Mouse (Mus musculus) hindbrain, embryonic 12.5 days (tissue): ENCODE data around the gene Adam17. TPM values are rescaled to one million over a fixed set of nuclear protein-coding genes. Genes with fewer than 3 reads are reported as not detected.

Experiments
- ATAC-seq: fragments of 200-750 bp; cut with Nextera tagmentation; 2 replicates; pipeline ENCODE4 v1.8.0; 2017; ENCODE audit warnings: moderate TSS enrichment; ENCODE audit not compliant: low FRiP score
- H3K27ac ChIP-seq: fragments of 300-500 bp; sonication (generic); 2 replicates; pipeline ENCODE4 v1.5.1; 2016; ENCODE audit warnings: mild to moderate bottlenecking
- H3K27me3 ChIP-seq: fragments of 300-500 bp; sonication (generic); 2 replicates; pipeline ENCODE4 v1.6.1; 2016; ENCODE audit warnings: mild to moderate bottlenecking
- H3K36me3 ChIP-seq: fragments of 300-500 bp; sonication (generic); 2 replicates; pipeline ENCODE4 v1.6.1; 2016; ENCODE audit warnings: mild to moderate bottlenecking
- H3K4me1 ChIP-seq: fragments of 300-500 bp; sonication (generic); 2 replicates; pipeline ENCODE4 v1.6.1; 2016
- H3K4me2 ChIP-seq: fragments of 300-500 bp; sonication (generic); replicated peaks from 2 replicates; pipeline ENCODE4 v1.6.1; 2016; ENCODE audit warnings: mild to moderate bottlenecking
- H3K4me3 ChIP-seq: fragments of 300-500 bp; sonication (generic); 2 replicates; pipeline ENCODE4 v1.5.1; 2016; ENCODE audit warnings: mild to moderate bottlenecking
- H3K9ac ChIP-seq: fragments of 300-500 bp; sonication (generic); 2 replicates; pipeline ENCODE4 v1.6.1; 2016; ENCODE audit warnings: mild to moderate bottlenecking, moderate library complexity
- H3K9me3 ChIP-seq: fragments of 300-500 bp; sonication (generic); replicated peaks from 2 replicates; pipeline ENCODE4 v1.6.1; 2016; ENCODE audit warnings: mild to moderate bottlenecking
- WGBS: fragments of 180-500 bp; shearing (Covaris S2); methylation state at CpG from one replicate; pipeline ENCODE4 v1.1.7; 2016; 5-methylcytosine and 5-hydroxymethylcytosine counted together
- polyA plus RNA-seq: library from polyadenylated mRNA; unstranded; fragments of >200 nt; fragmentation: Nextera tagmentation; extraction: Ambion mirVana; gene quantifications from 2 replicates; pipeline ENCODE4 v1.2.1, GENCODE M21; 2016

The Adam17 gene
- polyA plus RNA-seq, 1 experiment from 2014 or later = 40.7 TPM

DNA sequence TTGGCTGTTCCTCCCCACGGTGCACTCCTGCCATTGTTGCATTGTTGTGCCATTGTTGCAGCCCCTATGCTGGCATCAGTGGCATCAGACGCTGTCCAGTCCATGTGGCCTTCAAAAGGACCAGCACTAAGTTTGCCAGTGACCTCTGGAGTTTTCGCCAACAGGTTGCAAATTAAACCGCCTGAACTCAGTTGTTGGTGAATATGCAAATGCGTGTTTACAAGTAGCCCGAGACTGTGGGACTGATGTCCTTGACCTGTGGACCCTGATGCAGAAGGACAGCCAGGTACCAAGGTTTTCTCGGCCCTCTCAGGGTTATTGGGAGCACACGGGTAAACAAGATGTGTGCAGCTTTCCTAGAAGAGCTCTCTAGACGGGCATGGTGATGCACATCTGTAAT lies 52.3 kb downstream of the Adam17 start:
- no peak for ATAC-seq
- Histone ChIP-seq H3K4me2 (no peak overlapping the region), H3K9ac (no peak overlapping the region), H3K27ac (no peak overlapping the region), H3K27me3 (no peaks in the 10 kb centered on the region; the same call in 1 of the 2 replicates), H3K36me3 (peaks cover 38% of the 10 kb centered on the region), H3K4me1 (peaks cover 4% of the 10 kb centered on the region), H3K9me3 (no peaks in the 10 kb centered on the region), H3K4me3 (no peak overlapping the region)
- WGBS = 82% methylated on average over 9 of the region's 9 CpGs

DNA sequence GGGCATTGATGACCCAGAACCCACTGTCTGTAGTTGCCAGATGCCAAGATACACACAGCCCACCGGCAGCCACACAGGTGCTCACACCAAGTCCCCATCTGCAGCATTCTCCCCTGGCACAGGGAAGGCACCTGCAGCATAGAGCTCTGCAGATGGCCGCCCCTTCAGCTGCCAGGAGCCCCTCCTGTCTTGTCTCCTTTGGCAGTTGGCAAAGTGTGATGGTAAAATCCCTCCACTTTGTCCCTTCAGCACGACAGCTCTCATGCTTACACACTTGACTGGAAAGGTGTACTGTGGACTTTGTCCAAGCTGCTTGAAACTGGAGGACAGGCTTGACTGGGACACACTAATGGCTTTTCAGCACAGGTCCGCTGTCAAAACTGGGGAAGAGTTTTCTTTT lies 53.1 kb downstream of the Adam17 start:
- Histone ChIP-seq H3K4me1 (peaks cover 4% of the 10 kb centered on the region), H3K27me3 (no peaks in the 10 kb centered on the region; the same call in 1 of the 2 replicates), H3K36me3 (peaks cover 30% of the 10 kb centered on the region), H3K9me3 (no peaks in the 10 kb centered on the region), H3K9ac (no peak overlapping the region), H3K4me3 (no peak overlapping the region), H3K27ac (no peak overlapping the region), H3K4me2 (no peak overlapping the region)
- WGBS = 92% methylated on average over 4 of the region's 4 CpGs
- ATAC-seq = no peak

DNA sequence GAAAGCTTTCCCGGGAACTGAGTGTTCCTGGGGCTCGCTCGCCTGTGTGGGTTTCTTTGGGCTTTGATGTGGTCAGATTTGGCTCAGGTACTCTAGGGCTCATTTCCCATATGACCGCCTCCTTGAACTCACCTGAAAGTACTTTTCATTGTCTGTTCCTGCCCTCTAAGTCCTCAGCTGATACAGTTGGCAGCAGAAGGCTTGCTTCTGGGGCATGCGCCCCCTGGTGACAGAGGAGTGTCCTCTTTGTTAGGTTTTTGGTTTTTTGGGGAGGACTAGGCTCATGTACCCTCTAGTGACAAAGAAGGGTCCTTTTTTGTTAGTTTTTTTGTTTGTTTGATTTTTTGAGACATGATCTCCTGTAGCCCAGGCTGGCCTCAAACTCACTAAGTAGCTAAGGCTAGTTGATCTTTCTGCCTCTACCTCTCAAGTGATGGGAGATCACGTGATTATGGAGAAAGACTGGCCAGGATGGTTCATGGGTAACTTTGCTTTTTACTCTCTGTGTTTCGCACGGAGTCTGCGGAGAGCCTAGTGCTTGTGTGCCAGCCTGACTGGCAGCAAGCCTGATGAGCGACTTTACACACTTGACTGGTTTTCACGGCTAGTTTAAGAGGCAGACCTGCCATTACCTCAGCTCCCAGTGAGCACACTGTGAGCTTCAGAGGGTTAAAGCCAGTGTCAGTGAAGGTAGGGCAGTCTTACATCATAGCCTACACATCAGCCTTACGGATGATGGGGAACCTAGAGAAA lies 55.1 kb downstream of the Adam17 start:
- H3K9ac ChIP-seq = no peak overlapping the region
- no peak overlapping the region for H3K4me3 ChIP-seq
- no peak for ATAC-seq
- WGBS = 78% methylated on average over 12 of the region's 12 CpGs
- H3K4me2 ChIP-seq = no peak overlapping the region
- no peak overlapping the region for H3K27ac ChIP-seq
- peaks cover 4% of the 10 kb centered on the region for H3K4me1 ChIP-seq
- peaks cover 36% of the 10 kb centered on the region for H3K36me3 ChIP-seq
- H3K9me3 ChIP-seq = no peaks in the 10 kb centered on the region
- H3K27me3 ChIP-seq = no peaks in the 10 kb centered on the region; the same call in 1 of the 2 replicates

DNA sequence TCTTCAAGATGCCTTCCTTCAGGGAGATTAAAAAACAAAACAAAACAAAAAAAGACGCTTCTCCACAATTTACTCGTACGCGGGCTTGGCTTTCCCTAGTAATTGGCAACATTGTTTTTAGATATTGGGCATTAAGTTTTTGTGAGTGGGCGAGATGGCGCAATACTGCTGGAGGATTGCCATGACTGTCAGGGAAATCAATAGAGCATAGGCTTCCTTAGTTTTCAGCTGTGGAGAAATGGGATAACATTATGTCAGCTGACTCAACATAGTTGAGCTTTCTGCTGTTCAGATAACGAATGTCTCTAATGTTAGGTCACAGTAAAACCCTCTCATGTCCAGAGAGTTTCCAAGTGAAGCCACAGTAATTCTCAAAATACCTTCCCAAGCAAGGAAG lies 56.6 kb downstream of the Adam17 start:
- Histone ChIP-seq H3K9ac (peak overlapping the region; percentile 79; the same call in 1 of the 2 replicates), H3K4me3 (peak overlapping the region; percentile 70), H3K9me3 (no peaks in the 10 kb centered on the region), H3K27me3 (no peaks in the 10 kb centered on the region; the same call in 1 of the 2 replicates), H3K4me1 (peaks cover 4% of the 10 kb centered on the region), H3K27ac (no peak overlapping the region), H3K4me2 (peak overlapping the region; percentile 64), H3K36me3 (peaks cover 41% of the 10 kb centered on the region)
- WGBS = 49% methylated on average over 7 of the region's 7 CpGs
- no peak for ATAC-seq

DNA sequence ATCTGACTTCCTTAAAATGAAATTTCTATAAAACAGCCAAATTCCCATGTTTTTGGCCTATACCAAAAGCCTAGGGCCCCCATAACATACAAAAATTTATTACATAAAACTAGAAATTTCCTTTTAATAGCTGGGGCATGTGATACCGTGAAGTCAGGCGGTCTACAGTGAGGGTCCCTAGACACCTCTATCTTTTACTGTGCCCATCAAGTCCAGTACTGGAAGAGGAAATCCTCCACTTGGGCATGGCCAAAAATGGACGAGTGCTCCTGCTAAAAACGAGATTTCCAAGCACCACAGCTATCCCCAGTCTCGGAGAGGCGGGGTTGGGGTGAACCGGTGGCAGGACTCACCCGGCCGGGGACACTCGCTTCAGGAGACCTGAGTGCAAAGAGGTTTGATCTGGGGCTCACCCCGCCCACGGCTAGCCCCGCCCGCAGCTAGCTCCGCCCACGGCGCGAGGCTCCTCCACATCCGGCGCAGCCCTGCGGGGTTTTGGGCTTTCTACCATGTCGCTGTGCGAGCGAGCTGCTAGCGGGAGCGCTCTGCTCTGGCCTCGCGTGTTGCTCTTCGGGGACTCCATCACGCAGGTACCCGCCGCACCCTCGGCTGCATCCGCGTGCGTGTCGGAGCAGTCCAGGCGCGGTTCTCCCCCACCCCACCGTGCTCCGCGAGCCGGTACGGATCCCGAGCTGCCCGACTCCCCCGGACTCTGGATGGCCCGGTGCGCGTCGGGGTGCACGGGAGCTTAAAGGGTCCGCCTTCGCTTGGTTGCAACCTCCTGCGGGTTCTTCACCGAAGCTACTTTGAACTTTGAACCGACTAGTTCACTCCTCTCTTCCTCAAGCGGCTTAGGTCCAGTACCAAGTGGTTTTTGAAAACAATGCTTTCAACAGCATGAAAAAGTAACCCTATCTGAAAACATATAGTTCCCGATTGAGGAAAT lies 57.2 kb downstream of the Adam17 start, which contains the start of gene Iah1:
Gene Iah1, plus strand, starts transcription at position 467 of the 946 bp plus-strand sequence.
- peak within 1 kb of the TSS; percentile 67; the same call in 1 of the 2 replicates for H3K27ac ChIP-seq

DNA sequence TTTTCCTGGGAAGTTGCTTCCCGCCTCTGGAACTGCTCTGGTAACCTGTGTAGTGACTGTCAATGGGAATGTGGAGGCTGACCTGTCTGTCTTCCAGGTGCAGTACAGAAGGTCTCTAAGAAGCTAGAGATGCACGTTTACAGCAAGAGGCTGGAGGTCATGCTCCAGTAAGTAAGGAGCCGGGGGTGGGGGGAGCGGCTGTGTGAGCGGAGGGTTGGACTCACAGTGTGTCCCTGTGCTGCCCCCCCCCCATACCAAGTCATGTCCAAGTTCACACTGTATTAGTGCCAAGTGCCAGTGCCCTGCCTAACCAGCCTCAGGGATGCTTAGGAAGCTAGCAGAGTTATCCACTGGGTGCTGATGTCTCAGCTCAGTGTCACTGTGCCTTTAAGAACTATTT lies 61.2 kb downstream of the Adam17 start:
- H3K36me3 ChIP-seq = peaks cover 76% of the 10 kb centered on the region
- H3K4me3 ChIP-seq = no peak overlapping the region
- H3K4me2 ChIP-seq = no peak overlapping the region
- H3K9me3 ChIP-seq = no peaks in the 10 kb centered on the region
- 97% methylated on average over 5 of the region's 5 CpGs for WGBS
- no peak overlapping the region for H3K27ac ChIP-seq
- H3K9ac ChIP-seq = no peak overlapping the region
- H3K27me3 ChIP-seq = no peaks in the 10 kb centered on the region; the same call in 1 of the 2 replicates
- no peak for ATAC-seq
- H3K4me1 ChIP-seq = peaks cover 3% of the 10 kb centered on the region

More for the DNA sequence above, 57.2 kb downstream of the Adam17 start, which contains the start of gene Iah1:
- Histone ChIP-seq H3K4me3 (peak within 1 kb of the TSS; percentile 70), H3K9ac (peak within 1 kb of the TSS; percentile 79), H3K4me1 (peaks cover 4% of the 10 kb centered on the region), H3K4me2 (peak within 1 kb of the TSS; percentile 64), H3K36me3 (peaks cover 45% of the 10 kb centered on the region), H3K27me3 (no peaks in the 10 kb centered on the region; the same call in 1 of the 2 replicates), H3K9me3 (no peaks in the 10 kb centered on the region)
- ATAC-seq = peak; percentile 91
- WGBS = 2% methylated on average over 58 of the region's 59 CpGs

DNA sequence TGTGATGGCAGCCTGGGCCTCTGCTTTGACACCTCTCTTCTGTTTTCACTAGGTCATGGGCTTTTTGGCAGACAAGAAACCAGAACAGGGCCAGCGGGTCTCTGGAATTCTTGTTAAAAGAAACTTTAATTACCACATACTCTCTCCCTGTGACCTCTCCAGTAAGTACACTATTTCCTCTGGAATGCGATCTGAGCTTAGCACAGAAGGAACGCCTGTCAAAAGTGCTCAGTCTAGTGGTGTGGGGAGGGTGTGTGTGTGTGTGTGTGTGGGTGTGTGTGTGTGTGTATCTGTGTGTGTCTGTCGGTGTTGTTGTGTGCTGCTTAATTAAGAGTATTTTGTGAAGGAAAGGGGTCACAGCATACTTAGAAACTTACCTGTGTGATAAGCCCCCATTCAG lies 66.7 kb downstream of the Adam17 start:
- Histone ChIP-seq H3K4me2 (no peak overlapping the region), H3K4me3 (no peak overlapping the region), H3K9ac (no peak overlapping the region), H3K27ac (no peak overlapping the region), H3K4me1 (no peaks in the 10 kb centered on the region), H3K9me3 (no peaks in the 10 kb centered on the region), H3K36me3 (peaks cover 92% of the 10 kb centered on the region), H3K27me3 (no peaks in the 10 kb centered on the region)
- no peak for ATAC-seq
- 87% methylated on average over 4 of the region's 4 CpGs for WGBS

DNA sequence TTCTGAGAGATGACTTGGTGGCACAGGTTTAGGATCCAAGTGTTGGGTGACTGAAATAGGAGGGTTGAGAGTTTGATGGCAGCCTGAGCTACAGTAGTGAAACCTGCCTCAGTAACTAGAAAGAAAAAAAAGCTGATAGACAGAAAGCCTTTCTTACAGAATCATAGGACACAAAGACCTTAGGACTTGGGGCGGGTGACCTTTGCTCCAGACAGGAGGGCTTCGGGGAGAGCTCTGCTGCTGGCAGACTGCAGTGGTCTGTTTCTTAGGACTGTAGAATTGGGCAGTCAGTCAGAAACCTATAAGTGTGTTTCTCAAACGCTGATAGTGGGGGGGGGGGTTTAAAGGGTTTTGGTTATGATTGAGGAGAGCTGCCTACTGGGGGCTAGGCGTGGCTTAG lies 67.7 kb downstream of the Adam17 start:
- no peaks in the 10 kb centered on the region for H3K27me3 ChIP-seq
- H3K27ac ChIP-seq = no peak overlapping the region
- no peaks in the 10 kb centered on the region for H3K9me3 ChIP-seq
- no peak for ATAC-seq
- H3K4me3 ChIP-seq = no peak overlapping the region
- H3K36me3 ChIP-seq = peaks cover 91% of the 10 kb centered on the region
- no peak overlapping the region for H3K9ac ChIP-seq
- WGBS = 83% methylated on average over 4 of the region's 4 CpGs
- no peak overlapping the region for H3K4me2 ChIP-seq
- no peaks in the 10 kb centered on the region for H3K4me1 ChIP-seq

DNA sequence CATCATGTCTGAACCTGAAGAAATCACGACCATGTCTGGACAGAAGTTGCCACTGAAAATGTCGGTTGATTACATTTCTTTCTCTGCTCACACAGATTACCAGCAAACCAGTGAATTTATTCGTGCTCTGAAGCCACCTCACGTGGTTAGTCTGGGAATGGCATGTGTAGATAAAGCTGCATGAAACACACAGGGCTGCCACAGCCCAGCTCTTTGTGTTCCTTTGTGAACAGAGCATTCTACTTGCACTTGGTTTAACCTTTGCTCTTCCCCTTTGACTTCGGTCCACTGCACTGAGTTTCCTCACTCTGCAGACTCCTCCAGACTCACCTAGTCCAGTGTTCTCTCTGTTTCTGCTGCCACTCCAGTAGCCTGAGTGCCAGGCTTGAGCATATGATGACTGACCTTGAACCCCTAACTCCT lies 71.1 kb downstream of the Adam17 start:
- ATAC-seq = no peak
- Histone ChIP-seq H3K4me3 (no peak overlapping the region), H3K27me3 (no peaks in the 10 kb centered on the region), H3K36me3 (peaks cover 87% of the 10 kb centered on the region), H3K27ac (no peak overlapping the region), H3K4me1 (no peaks in the 10 kb centered on the region), H3K4me2 (no peak overlapping the region), H3K9me3 (no peaks in the 10 kb centered on the region), H3K9ac (no peak overlapping the region)
- 88% methylated on average over 5 of the region's 5 CpGs for WGBS

DNA sequence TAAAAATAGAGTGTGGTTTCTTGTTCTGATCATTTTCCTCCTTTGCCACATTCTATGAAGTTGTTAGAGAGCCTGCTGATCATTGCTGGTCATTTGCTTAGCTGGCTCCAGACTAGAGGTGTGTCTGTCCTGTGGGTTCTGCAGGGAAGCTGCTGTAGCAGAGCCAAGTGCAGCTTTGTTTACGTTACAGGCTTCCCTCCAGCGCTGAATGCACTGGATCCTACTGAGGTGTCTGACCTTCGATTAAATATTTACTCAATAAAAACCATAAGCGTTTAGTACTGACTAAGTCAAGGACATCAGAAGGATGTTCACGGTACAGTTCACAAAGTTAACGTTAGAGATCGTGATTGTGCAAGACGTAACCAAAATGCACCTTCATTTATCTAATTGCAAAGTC lies 71.5 kb downstream of the Adam17 start:
- H3K4me1 ChIP-seq = no peaks in the 10 kb centered on the region
- no peak overlapping the region for H3K27ac ChIP-seq
- 93% methylated on average over 8 of the region's 8 CpGs for whole genome bisulfite sequencing
- no peaks in the 10 kb centered on the region for H3K9me3 ChIP-seq
- no peak overlapping the region for H3K4me3 ChIP-seq
- H3K36me3 ChIP-seq = peaks cover 88% of the 10 kb centered on the region
- no peak for ATAC-seq
- H3K27me3 ChIP-seq = no peaks in the 10 kb centered on the region
- H3K9ac ChIP-seq = no peak overlapping the region
- H3K4me2 ChIP-seq = no peak overlapping the region

DNA sequence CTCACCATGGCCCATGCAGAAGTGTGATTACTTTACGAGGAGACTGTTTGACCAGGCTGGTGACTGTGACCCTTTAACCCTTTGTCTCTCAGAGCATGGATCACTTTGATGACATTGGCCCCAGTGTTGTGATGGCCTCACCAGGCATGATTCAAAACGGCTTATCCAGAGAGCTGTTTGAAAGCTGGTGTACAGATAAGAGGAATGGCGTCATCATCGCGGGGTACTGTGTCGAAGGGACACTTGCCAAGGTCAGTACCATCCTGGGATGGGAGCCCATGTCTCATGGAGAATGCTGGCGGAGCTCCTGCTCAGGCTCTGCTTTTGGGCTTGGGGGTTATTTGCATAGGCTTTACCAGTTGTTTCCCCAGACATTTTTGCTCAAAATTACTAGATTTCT lies 72.1 kb downstream of the Adam17 start:
- Histone ChIP-seq H3K27me3 (no peaks in the 10 kb centered on the region), H3K4me1 (no peaks in the 10 kb centered on the region), H3K27ac (no peak overlapping the region), H3K36me3 (peaks cover 88% of the 10 kb centered on the region), H3K4me3 (no peak overlapping the region), H3K9me3 (no peaks in the 10 kb centered on the region), H3K9ac (no peak overlapping the region), H3K4me2 (no peak overlapping the region)
- 97% methylated on average over 7 of the region's 7 CpGs for WGBS
- ATAC-seq = no peak

DNA sequence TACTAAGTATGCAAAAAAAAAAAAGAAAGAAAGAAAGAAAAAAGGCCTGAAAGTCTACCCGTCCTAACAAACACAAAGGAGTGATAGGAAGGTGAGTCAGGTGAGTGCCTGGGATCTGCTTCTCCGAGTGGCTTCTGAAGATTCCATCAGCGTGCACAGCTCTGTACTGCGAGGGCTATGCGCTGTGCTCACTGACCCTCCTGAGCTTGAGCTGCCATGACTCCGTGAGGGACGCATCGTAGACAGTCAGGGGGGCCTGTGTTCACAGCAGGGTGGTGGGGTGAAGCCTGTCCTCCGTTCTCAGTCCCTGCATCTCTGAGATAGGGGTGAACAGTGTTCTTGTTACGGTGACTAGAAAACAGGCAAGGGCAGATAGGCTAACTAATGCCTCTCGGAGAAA lies 74.6 kb downstream of the Adam17 start:
- no peak overlapping the region for H3K27ac ChIP-seq
- H3K4me2 ChIP-seq = no peak overlapping the region
- 96% methylated on average over 11 of the region's 11 CpGs for WGBS
- peaks cover 90% of the 10 kb centered on the region for H3K36me3 ChIP-seq
- no peaks in the 10 kb centered on the region for H3K27me3 ChIP-seq
- no peak overlapping the region for H3K4me3 ChIP-seq
- H3K9ac ChIP-seq = no peak overlapping the region
- ATAC-seq = no peak
- H3K4me1 ChIP-seq = no peaks in the 10 kb centered on the region
- H3K9me3 ChIP-seq = no peaks in the 10 kb centered on the region
